9 mouse cellular contexts compared by ENCODE assay signal in genomic region chr10:21382914-21383313, GRCm38 (mm10). TPM values are rescaled to one million over a fixed set of nuclear protein-coding genes. Genes with fewer than 3 reads are reported as not detected.
A peak's percentile ranks its signal among the peaks of the same experiment; 100 is the strongest.
DNase-seq lines count a peak whose midpoint lies in the region; ATAC-seq and TF ChIP-seq lines count a peak whose summit lies in the region.
"Had no signal": no experiment of that assay in that cellular context is flagged by ENCODE, and none has a peak within 500 bp of the region (broad histone marks: within the 10 kb centered on the region; RNA-seq: fewer than 3 reads in every experiment).

No protein-coding gene starts in this region.

- no peaks in the 10 kb centered on the region for H3K9me3 ChIP-seq in G1E (replicated peaks)
- H3K9me3 ChIP-seq: heart, embryonic 15.5 days had no signal

- no peak overlapping the region for H3K4me3 ChIP-seq in G1E (ENCODE audit: low read depth, low read length)
- H3K4me3 ChIP-seq: heart, embryonic 15.5 days; myocyte had no signal

- peak; percentile 67 for DNase-seq in layer of hippocampus, adult 11-12 months (ENCODE audit: low spot score)
- DNase-seq in layer of hippocampus, postnatal 25 days (ENCODE audit: extremely low spot score in 1 of 2, low spot score in 1 of 2) = no peak
- DNase-seq in CD4-positive helper T cell, adult 2 months (ENCODE audit: low read depth, low spot score) = peak; percentile 77
- DNase-seq in G1E (ENCODE audit: low spot score) = peak; percentile 53
- peak; percentile 73 for DNase-seq in embryo, embryonic 10 days (ENCODE audit: low spot score)
- peak; percentile 43 to 60 for DNase-seq in left cerebral cortex, adult 9 months (ENCODE audit: low spot score in 2 of 2)
- DNase-seq in thymus, postnatal 14 days = peak; percentile 56

- H3K36me3 ChIP-seq in G1E (replicated peaks) = no peaks in the 10 kb centered on the region
- H3K36me3 ChIP-seq: heart, embryonic 15.5 days had no signal

- no peak for ATAC-seq in G1E (ENCODE audit: extremely low read depth, insufficient number of reproducible peaks, low FRiP score, poor library complexity, severe bottlenecking)

- H3K27me3 ChIP-seq in G1E (ENCODE audit: insufficient read depth, low read length) = peaks cover 10% of the 10 kb centered on the region; the same call in 1 of the 2 replicates

- H3K4me1 ChIP-seq in G1E (ENCODE audit: insufficient read depth, low read depth, low read length) = peaks cover 53% of the 10 kb centered on the region
- H3K4me1 ChIP-seq: heart, embryonic 15.5 days had no signal

- peak; percentile 24; the same call in 1 of the 2 replicates for TF ChIP-seq CTCF in G1E (IDR thresholded peaks at IDR 0.05; ENCODE audit: low read depth, low read length)

RNA-seq across cellular contexts. Expression of gene Aldh8a1, which starts 5.8 kb away (rescaled TPM):
- under 1 TPM; 0.20 to 0.23 TPM for total RNA-seq in layer of hippocampus, postnatal 25 days (2021)
- total RNA-seq in G1E (2014; fragmentation: Nextera tagmentation) (not detected in 2 replicates), G1E (2017) (0.22 and 0.29 TPM in 2 replicates)
- not detected in 2 replicates for polyA plus RNA-seq in G1E (2012)
- polyA plus RNA-seq: heart, embryonic 15.5 days; myocyte had no signal

Comparison
In these comparisons a context has a peak if more than half of its experiments do, and no peak if none do; other contexts are left out.
1. DNase-seq: peak in layer of hippocampus, adult 11-12 months (single experiment), CD4-positive helper T cell, adult 2 months (single experiment), G1E (single experiment), embryo, embryonic 10 days (single experiment), left cerebral cortex, adult 9 months (2 of 2) and thymus, postnatal 14 days (single experiment); none in layer of hippocampus, postnatal 25 days (0 of 2).